In genomic region chr17:3084551-3084930, GRCm38 (mm10) we compare ENCODE assay signal across 8 mouse cellular contexts. TPM values are rescaled to one million over a fixed set of nuclear protein-coding genes. Genes with fewer than 3 reads are reported as not detected.
A peak's percentile ranks its signal among the peaks of the same experiment; 100 is the strongest.
DNase-seq lines count a peak whose midpoint lies in the region; ATAC-seq and TF ChIP-seq lines count a peak whose summit lies in the region.

No protein-coding gene starts in this region.

- peak; percentile 68 to 83 for DNase-seq in frontal cortex, adult 2 months (ENCODE audit: extremely low spot score in 1 of 2, low spot score in 1 of 2)
- DNase-seq in embryo, embryonic 11 days, result peak; percentile 85
- peak; percentile 74 to 81 for DNase-seq in kidney, adult 8-10 months
- peak; percentile 73 for DNase-seq in midbrain, postnatal 0 days (ENCODE audit: low spot score)
- DNase-seq in spleen, postnatal 4 days (ENCODE audit: low spot score in 2 of 2), result peak; percentile 73 to 92

- peak overlapping the region; percentile 56 for H3K4me3 ChIP-seq in limb, embryonic 15.5 days
- peak overlapping the region; percentile 44 for H3K4me3 ChIP-seq in midbrain, postnatal 0 days (ENCODE audit: low read depth, low read length)

- H3K4me1 ChIP-seq in limb, embryonic 15.5 days, result no peaks in the 10 kb centered on the region
- H3K4me1 ChIP-seq in midbrain, postnatal 0 days (ENCODE audit: insufficient read depth, low read length), result no peaks in the 10 kb centered on the region

- H3K4me2 ChIP-seq in limb, embryonic 15.5 days, result peak overlapping the region; percentile 70
- peak overlapping the region; percentile 49 for H3K4me2 ChIP-seq in midbrain, postnatal 0 days (ENCODE audit: low read depth, low read length, poor library complexity, severe bottlenecking)

- H3K9ac ChIP-seq in limb, embryonic 15.5 days, result peak overlapping the region; percentile 42; the same call in 1 of the 2 replicates
- peak overlapping the region; percentile 15; the same call in 1 of the 2 replicates for H3K9ac ChIP-seq in midbrain, postnatal 0 days (replicated peaks; ENCODE audit: low read length, poor library complexity, severe bottlenecking)

- peaks cover 3% of the 10 kb centered on the region; the same call in 1 of the 2 replicates for H3K9me3 ChIP-seq in limb, embryonic 15.5 days
- H3K9me3 ChIP-seq in midbrain, postnatal 0 days (ENCODE audit: low read length), result no peaks in the 10 kb centered on the region

- WGBS in limb, embryonic 15.5 days, result under 1% methylated on average over 31 of the region's 31 CpGs
- under 1% methylated on average over 29 of the region's 31 CpGs for WGBS in midbrain, postnatal 0 days

- no peak for ATAC-seq in frontal cortex, adult (ENCODE audit: low TSS enrichment)
- ATAC-seq in granulocyte monocyte progenitor cell, adult 5-6 weeks (replicated peaks; ENCODE audit: poor library complexity, severe bottlenecking), result peak; percentile 6; the same call in 1 of the 2 replicates
- no peak; the same call in 1 of the 2 replicates for ATAC-seq in limb, embryonic 15.5 days (ENCODE audit: insufficient number of reproducible peaks, low FRiP score, low TSS enrichment, low read depth)
- ATAC-seq in midbrain, postnatal 0 days (ENCODE audit: low FRiP score), result peak; percentile 49; the same call in 1 of the 2 replicates

- peak overlapping the region; percentile 97 for H3K27ac ChIP-seq in limb, embryonic 15.5 days
- peak overlapping the region; percentile 82 for H3K27ac ChIP-seq in midbrain, postnatal 0 days (ENCODE audit: low read depth, low read length)

- H3K36me3 ChIP-seq in limb, embryonic 15.5 days, result no peaks in the 10 kb centered on the region
- H3K36me3 ChIP-seq in midbrain, postnatal 0 days (ENCODE audit: insufficient read depth, low read length), result no peaks in the 10 kb centered on the region

- no peaks in the 10 kb centered on the region for H3K27me3 ChIP-seq in limb, embryonic 15.5 days
- H3K27me3 ChIP-seq in midbrain, postnatal 0 days (ENCODE audit: insufficient read depth, low read length), result no peaks in the 10 kb centered on the region

- peak; percentile 81 for TF ChIP-seq CTCF in midbrain, postnatal 0 days (IDR thresholded peaks at IDR 0.05)

RNA-seq across cellular contexts. Expression of gene Scaf8, which starts 30.2 kb away (rescaled TPM):
- polyA plus RNA-seq in frontal cortex, adult 2 months (2012; rRNA removed), result 32.4 and 34.3 TPM in 2 replicates
- 38.8 and 42.9 TPM in 2 replicates for total RNA-seq in granulocyte monocyte progenitor cell, adult 5-6 weeks (2014; fragmentation: Nextera tagmentation)
- 25.8 and 31.5 TPM in 2 replicates for total RNA-seq in granulocyte monocyte progenitor cell, adult 5-6 weeks (2017)
- 18.7 and 19.1 TPM in 2 replicates for polyA plus RNA-seq in limb, embryonic 15.5 days (2015; fragmentation: Nextera tagmentation; extraction: Ambion mirVana)
- 56.0 and 59.8 TPM in 2 replicates for total RNA-seq in midbrain, postnatal 0 days (2014; rRNA removed)
- polyA plus RNA-seq in midbrain, postnatal 0 days (2015; fragmentation: Nextera tagmentation; extraction: Ambion mirVana), result 13.4 and 15.8 TPM in 2 replicates

Comparison
In these comparisons a context has a peak if more than half of its experiments do, and no peak if none do; other contexts are left out.
1. ATAC-seq: peak in granulocyte monocyte progenitor cell, adult 5-6 weeks (single experiment) and midbrain, postnatal 0 days (single experiment); none in frontal cortex, adult (single experiment) and limb, embryonic 15.5 days (single experiment).
2. Peak in every context shown above with its lines, with median percentiles within 50 percentile points of each other: DNase-seq.